Mouse (Mus musculus): ENCODE results near the gene Itln1.
"Not testable (repeated sequence)": the region's sequence is repeated elsewhere in the genome, so short reads cannot be mapped to it uniquely, and the experiment has no call there.

Itln1 gene

DNA sequence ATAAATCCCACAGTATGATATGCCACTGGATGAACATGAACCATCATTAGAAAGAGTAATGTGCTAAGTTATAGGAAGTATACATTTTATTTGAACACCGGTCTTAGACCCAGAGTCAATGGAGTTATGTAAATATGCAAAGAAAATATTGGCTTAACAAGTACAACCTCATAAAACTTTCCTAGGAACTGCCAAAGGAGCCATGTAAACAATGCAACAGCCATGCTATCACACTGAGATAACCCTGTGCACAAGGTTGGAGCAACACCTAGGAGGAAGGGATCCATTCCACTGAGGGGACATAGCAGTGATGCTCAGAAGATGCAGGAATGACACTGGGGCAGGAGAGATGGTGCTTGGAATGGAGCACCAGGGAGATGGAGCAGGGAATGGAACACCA lies 21.3 kb downstream of the Itln1 start:
- DNase-seq (ENCODE audit: low spot score in 2 of 2): no peak

DNA sequence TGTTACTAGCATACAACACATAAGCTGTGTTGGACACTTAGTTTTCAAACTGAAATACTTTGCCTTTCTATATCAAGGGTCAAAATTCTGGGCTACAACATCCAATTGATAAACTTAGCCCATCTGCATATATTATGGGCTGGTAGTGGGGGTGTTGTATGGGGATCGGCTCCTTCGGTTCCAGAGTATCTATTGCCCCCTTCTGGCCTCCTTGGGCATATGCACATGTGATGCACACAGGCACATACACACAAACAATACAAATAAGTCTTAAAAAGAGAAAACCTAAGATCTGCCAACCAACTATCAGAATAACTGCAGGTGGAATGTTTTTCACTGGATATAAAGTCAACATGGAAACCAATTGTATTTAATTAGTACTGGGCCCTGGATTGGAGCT lies 21.9 kb downstream of the Itln1 start:
- DNase-seq (ENCODE audit: low spot score in 2 of 2): no peak

DNA sequence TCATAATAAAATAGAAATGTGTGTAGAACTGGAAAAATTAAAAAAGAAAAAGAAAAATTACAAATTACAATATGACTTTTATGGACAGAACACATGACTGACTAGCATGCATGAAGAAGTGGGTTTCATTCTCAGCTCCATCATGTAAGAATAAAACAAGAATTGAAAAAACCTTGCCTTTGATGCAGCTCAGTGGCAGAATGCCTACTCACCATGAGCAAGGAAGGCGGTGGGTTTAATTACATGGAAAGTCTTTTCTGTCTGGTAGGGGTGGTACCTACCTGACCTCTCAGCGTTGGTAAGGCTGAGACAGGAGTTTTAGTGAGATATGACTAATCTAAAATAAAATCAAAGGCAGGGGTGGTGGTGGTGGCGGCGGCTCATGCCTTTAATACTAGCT lies 30.5 kb downstream of the Itln1 start:
- DNase-seq (ENCODE audit: low spot score in 2 of 2): no peak

DNA sequence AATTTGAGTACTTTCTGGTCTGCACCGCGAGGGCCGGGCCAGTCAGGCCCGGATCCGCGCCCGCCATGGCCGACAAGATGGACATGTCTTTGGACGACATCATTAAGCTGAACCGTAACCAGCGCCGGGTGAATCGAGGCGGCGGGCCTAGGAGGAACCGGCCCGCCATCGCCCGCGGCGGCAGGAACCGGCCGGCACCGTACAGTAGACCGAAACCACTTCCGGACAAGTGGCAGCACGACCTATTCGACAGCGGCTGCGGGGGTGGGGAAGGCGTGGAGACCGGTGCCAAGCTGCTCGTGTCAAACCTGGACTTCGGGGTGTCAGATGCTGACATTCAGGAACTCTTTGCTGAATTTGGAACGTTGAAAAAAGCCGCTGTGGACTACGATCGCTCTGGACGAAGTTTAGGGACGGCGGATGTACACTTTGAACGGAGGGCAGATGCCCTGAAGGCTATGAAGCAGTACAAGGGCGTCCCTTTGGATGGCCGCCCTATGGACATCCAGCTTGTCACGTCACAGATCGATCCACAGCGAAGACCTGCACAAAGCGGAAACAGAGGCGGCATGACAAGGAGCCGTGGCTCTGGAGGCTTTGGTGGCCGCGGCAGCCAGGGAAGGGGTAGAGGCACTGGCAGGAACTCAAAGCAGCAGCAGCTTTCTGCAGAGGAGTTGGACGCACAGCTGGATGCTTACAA lies 31.4 kb downstream of the Itln1 start:
- peak; percentile 54 to 65 for DNase-seq (ENCODE audit: low spot score in 2 of 2)

DNA sequence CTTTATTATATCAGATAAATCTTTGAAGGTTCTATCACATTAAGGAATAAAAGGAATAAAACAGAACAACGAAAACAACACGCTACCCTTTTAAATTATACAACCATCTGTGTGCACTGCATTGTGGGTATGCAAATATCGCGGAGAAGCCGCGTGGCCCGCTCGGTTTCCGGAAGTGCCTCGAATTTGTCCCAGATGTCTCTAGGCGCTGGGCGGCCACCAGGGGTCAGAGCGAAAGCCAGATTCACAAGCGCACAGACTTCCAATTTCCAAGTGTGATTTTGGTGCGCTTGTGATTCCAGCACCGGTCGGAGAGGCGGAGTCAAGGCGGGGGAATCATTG lies 31.9 kb downstream of the Itln1 start, which contains the start of gene Alyref2:
Alyref2 (plus strand) TSS at position 229 of the 342 bp plus-strand sequence.
- DNase-seq (ENCODE audit: low spot score in 2 of 2): peak; percentile 87 to 94

DNA sequence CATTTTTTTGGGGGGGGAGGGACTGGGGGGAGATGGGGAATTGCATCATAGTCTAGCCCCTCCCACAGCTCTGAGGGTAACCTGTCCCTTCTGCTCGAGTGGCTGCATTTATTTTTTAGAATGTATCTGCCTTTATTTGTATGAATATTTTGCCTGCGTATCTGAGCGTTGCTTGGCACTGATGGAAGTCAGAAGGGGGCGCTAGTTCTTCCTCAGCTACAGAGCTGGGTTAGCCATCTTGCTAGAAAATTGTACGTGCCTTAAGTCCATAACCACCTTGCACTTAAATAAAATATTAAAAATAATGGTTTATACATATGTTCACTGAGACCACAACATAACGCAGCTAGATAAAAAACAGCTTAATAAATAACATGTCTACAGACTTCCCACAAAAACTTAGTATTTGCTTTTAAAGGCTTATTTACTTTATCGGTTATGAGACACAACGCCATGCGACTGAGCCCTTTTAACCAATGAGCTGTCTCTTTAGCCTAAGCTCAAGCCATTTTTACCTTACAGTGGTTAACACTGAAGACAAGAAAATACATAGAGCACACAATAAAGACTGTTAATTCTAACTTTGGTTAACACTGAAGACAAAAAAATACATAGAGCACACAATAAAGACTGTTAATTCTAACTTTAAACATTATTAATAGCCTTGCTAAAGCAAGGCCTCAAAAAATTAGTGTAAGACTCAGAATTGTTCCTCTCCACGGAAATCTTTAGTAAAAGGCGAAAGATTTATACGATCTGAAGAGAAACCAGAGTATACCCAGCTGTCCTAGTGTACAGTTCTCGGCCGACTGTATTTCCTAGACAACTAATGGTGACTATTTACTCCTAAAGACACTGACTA lies 32.5 kb downstream of the Itln1 start:
- DNase-seq (ENCODE audit: low spot score in 2 of 2): peak in 1 of 2 experiments; percentile 36

DNA sequence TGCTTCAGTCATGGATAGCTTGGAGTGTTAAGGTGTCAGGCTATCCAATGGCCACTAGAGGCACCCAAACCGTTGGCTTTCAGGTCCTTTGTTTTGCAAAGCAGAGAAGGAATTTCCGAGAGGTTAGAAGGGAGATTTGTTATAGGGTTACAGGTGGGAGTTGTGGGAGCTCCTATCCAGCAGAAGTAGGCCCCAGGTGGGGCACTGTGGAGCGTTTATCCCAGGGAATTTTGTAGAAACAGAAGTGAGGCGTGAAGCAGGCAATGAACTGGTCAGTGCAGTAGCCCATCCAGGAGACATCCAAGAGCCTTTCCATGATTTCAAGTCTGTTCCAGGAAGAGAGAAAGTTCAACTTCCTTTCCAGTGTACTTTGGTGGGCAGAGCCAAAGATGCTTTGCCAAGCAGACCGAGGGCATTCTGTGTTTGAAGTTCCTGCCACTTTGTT lies 33.4 kb downstream of the Itln1 start:
- peak in 1 of 2 experiments; percentile 20 for DNase-seq (ENCODE audit: low spot score in 2 of 2)

DNA sequence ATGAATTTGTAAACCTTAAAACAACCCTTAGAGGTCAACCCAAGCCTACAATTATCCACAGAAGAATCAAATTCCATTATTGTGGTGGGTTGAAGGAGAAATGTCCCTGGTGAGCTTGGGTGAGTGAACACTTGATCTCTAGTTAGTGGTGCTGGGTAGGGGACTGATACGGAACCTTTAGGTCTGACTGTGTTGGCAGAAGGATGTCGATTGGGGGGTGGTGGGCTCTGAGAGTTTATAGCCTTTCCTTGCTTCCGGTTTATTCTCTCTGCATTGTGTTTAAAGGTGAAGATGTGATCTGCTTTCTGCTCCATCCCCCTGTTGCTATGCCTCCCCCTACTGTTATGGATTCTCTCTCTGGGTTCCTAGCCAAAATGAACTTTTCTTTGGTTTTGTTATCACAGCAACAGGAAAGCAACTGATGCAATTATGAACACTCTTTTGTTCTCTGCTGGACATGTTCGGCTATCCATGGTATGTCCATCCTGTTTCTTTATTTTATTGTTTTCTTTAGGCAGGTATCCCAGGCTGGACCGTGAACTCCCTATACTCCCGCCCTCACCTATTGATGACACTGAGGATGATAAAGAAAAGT lies 34.0 kb downstream of the Itln1 start:
- DNase-seq (ENCODE audit: low spot score in 2 of 2): no peak

DNA sequence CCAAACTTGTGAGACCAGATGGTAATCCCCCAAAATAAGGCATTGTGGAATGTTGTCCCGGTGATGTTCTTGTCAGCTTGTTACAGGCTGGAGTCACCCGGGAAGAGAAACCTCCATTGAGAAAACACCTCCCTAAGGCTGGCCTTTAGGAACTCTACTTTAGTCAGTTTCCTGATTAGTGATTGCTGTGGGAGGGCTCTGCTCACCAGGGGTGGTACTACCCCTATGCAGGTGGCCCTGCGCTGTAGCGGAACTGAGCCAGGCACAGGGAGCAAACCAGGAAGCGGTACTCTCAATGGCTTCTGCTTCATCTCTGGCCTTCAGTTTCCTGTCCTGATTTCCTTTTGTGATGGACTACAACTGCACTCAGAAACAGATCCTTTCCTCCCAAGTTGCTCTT lies 35.2 kb downstream of the Itln1 start:
- DNase-seq (ENCODE audit: low spot score in 2 of 2): no peak

DNA sequence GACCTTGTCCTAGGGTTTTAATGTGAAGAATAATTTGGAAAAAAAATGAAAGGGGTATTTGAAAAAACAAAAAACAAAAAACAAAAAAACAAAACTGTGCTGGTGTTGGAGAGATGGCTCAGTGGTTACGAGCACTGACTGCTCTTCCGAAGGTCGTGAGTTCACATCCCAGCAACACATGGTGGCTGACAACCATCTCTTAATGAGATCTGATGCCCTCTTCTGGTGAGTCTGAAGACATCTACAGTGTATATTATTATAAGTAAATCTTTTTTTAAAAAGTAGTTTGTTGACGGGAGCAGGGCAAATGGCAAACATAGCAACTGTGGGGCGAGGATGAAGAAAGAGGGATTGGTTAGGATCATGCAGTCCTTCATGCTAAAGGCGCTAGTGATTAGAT lies 39.7 kb downstream of the Itln1 start:
- no peak for DNase-seq (ENCODE audit: low spot score in 2 of 2)

DNA sequence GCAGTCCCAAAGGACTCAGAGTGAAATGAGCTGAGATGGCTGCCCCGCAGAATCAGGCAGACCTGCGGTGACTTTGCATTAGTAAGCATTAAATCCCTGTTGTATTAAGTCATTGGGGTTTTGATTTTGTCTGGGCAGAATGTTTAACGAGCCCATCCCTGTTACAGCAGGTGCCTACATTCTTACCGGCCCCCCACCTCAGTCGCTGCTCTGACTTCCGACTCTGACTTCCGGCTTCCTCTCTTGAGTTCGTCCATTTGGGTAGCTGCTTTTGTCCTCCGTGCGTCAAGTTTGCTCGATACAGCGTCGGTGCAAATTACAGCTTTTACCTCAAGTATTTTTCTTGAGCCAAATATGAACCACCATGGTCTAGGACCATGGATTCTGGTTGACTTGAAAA lies 40.9 kb downstream of the Itln1 start:
- no peak for DNase-seq (ENCODE audit: low spot score in 2 of 2)

DNA sequence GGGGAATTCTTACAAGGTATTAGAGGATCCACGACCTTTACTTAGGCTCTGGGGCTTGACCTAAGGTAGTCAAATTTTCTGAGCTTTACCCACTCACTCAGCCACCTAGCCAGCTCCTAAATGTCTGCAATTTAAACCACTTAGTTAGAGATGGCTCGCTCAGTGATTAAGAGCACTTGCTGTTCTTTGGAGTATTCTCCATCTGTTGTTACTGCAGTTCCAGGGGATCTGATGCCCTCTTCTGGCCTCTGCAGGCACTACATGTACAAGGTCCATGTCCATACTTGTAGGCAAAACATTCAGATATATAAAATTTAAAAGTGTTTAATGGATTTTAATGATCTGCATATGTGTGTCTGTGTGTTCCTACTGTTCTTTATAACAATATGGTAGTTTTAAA lies 56.1 kb downstream of the Itln1 start:
- DNase-seq (ENCODE audit: low spot score in 2 of 2): peak; percentile 69 to 73

DNA sequence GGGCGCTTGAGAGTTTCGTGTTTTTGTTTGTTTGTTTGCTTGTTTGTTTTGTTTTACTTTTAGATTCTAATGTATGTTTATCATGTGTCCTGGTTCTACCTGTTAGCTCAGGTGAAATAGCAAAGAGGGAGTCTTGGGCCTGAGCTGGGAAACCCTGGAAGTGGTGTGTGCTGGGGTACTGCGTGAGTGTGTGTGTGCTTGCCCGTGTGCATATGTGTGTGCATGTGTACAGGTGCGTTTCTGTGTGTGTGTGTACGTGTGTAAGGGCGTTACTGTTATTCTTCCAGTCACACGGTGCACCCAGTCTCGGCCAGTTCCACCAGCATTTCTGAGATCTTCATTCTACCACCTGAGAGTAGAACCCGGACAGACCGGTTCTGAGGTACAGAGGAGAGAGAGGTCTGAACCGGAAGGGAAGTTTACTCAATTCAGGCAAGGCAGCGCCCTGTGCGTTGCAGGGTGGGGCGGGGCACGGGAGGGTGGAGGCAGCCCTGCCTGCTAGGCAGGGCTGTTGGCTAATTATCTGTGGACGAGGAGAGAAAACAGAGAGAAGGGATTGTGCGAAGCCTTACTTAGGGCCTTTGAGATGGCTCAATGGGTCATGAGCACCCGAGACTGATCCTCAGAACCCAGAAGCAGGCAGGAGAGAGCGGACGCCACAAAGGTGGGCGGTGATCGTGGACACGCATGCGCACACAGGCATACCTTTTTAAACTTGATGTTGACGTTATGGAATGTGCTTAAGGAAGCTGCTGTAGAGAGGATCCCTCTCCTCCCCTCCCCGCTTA lies 57.1 kb downstream of the Itln1 start:
- DNase-seq (ENCODE audit: low spot score in 2 of 2): peak; percentile 51 to 67

DNA sequence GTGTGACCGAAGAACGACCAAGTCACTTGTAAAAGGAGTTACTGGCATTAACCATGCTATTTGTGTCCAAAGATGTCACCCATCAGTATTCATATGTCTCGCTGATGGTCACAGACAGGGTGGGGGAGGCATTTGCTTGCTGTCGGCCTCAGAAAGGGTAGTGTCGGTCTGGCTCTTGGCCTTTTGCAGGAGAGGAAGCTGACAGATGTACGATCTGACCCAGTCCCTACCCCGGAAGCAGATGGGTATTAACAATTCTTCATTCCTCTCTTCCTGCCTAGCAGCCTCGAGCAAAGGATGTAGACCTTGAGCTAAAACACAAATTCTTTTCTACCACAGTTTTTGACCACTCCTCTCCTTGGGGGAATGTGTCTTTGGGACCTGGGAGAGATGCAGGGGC lies 58.0 kb downstream of the Itln1 start:
- DNase-seq (ENCODE audit: low spot score in 2 of 2): no peak

DNA sequence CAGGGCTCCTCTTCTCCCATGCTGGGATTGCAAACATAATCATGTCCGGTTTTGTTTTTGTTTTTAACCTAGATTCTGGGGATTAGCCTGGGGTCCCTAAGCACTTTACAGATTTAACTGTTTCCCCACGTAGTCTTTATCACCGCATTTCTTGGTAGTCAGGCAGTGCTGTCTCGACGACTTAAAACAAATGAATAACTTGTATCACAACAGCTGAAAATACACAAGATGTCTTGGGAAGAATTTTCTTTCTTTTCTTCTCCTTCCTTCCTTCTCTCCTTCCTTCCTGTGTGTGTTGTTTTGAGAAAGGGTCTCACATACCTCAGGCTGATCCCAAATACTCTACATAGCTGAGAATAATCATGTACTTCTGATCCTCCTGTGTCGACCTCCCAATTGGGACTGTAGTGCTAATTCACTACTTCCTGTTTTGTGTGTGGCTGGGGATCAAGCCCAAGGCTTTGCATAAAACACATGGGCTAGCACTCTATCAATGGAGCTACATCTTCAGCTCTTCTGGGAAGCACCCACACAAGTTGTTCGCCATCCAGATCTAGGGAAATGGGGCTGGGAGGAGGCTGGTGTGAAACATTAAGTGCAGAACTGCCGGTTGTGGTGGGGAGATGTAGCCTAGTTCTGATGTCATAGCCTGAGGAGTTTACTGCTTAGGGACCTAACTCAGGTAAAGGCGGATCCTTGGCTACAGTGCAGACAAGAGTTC lies 61.0 kb downstream of the Itln1 start:
- DNase-seq (ENCODE audit: low spot score in 2 of 2): no peak

DNA sequence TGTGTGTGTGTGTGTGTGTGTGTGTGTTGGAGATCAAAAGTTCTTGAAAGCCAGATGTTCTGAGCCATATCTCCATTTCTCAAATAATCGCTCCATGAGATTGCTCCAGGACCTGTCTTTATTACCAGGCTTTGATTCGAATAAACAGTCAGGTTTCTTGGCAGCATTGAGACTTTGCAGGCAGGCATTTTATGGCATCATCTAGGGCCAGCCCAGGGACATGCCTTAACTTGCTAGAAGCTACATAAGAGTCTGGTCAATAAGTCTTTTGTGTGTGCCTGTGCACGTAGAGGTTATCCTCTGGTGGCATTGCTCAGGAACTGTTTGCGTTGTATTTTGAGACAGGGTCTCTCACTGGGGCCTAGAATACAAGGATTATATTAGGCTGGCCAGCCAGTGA lies 61.6 kb downstream of the Itln1 start:
- peak in 1 of 2 experiments; percentile 32 for DNase-seq (ENCODE audit: low spot score in 2 of 2)

DNA sequence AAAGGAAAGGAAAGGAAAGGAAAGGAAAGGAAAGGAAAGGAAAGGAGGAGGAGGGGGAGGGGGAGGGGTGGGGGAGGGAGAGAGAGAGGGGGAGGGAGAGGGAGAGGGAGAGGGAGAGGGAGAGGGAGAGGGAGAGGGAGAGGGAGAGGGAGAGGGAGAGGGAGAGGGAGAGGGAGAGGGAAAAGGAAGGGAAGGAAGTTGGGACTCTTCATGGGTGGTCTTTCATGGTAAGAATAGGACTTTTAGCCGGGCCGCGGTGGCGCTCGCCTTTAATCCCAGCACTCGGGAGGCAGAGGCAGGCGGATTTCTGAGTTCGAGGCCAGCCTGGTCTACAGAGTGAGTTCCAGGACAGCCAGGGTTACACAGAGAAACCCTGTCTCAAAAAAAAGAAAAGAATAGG lies 63.2 kb downstream of the Itln1 start:
- DNase-seq (ENCODE audit: low spot score in 2 of 2): not testable (repeated sequence)

DNA sequence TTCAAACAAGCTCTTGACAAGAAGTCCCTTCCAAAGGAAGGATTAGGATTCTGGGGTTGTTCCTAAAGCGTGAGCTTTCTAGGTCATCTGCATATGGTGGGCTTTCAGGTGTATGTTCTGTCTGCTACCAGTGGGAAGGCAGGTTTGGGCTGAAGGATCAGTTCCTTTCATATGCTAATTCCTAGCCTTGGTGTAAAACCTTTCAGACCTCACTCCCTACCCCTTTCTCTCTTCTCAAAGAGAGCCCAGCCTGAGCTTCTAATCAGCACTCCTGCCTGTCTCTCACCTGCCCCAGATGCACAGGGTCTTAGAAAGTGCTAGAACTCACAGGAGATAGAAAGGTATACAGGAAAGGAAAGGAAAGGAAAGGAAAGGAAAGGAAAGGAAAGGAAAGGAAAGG lies 63.6 kb downstream of the Itln1 start:
- no peak for DNase-seq (ENCODE audit: low spot score in 2 of 2)

DNA sequence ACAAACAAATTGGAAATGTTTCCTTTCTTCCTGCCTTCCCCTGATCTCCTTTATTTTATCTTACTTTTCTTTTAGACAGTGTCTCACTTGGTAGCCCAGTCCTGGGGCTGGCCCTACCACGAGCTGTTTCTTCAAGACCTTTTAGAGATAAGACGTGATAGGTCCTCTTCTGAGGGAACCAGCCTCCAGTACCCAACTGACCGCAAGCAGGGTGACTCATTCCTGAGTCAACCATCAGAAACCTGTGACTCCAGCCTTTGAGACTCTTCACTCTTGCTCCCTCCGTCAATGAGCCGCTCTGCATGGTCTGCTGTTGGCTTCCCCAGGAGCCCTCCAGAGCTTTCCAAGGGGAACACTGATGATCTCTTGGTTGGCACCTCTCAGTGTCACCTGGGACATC lies 64.2 kb downstream of the Itln1 start:
- peak; percentile 37 to 45 for DNase-seq (ENCODE audit: low spot score in 2 of 2)

DNA sequence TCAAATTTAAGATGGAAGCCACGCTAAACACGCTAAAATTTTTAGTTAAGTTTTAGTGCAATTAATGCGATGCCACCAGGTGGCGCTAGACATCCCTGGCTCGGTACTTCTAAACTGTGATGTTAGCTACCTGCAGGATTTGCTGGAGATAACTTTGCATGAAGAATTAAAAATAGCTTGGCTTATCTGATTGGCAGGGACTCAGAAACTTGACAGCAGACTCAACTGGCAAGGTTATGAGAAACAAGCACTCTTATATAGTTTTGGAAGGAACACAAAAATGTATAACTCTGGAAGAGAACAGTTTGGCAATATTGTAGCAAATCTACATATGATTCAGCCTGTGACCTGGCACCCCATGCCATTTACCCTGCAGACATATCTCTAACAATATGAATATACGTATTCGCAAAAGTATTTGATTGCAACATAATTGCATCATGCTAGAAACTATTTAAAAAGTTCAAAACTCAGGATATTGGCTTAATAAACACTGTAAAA lies 64.7 kb downstream of the Itln1 start:
- peak; percentile 44 to 50 for DNase-seq (ENCODE audit: low spot score in 2 of 2)

DNA sequence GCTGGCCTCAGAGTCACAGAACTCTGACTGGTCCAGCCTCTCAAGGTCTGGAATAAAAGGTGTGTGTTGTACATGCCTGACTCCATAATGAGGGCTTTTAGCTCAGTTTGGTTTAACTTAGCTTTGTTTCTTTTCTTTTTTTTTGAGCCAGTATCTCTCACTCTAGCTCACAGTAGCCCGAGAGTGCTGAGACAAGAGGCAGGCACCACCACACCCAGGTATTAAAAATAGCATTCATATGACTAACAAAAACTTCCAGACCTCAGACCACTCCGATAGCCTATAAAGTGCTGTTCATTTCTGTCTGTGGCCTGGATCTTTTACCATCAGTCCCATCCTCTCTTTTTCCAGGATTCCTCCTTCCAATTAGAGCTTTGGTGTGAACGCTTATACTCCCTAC lies 65.4 kb downstream of the Itln1 start:
- DNase-seq (ENCODE audit: low spot score in 2 of 2): no peak

Measured in urinary bladder, postnatal 36 days (tissue).